Mouse (Mus musculus) heart, adult 2 months (tissue): Measurements from ENCODE around the gene Gm20388.

Source experiments
- CTCF ChIP-seq: fragments of 200-600 bp; IDR thresholded peaks from 2 replicates; pipeline ENCODE4 v1.8.1; 2022; ENCODE audit warnings: antibody characterized with exemption, mild to moderate bottlenecking, moderate library complexity
- POLR2A ChIP-seq: fragments of 200-500 bp; IDR thresholded peaks from 2 replicates; pipeline ENCODE4 v1.6.1; 2011; ENCODE audit warnings: mild to moderate bottlenecking, low read depth, low read length, control low read depth; ENCODE audit not compliant: insufficient read depth

GRCm38 (mm10) chr8:123832757-123833156, 3922.1 kb downstream of the Gm20388 start:
- TF ChIP-seq POLR2A = no peak
- peak; percentile 95 for TF ChIP-seq CTCF
